Mouse (Mus musculus) liver, postnatal 0 days (tissue): Measurements from ENCODE around the gene Klf4.

ENCODE experiments used
- CTCF ChIP-seq: sonication (generic); IDR thresholded peaks from 2 replicates; pipeline ENCODE4 v1.5.1; 2016; ENCODE audit warnings: antibody characterized with exemption, low read depth
- EP300 ChIP-seq: IDR thresholded peaks from 2 replicates; pipeline ENCODE4 v1.6.1; 2016; ENCODE audit warnings: antibody characterized with exemption, low read depth, mild to moderate bottlenecking

DNA sequence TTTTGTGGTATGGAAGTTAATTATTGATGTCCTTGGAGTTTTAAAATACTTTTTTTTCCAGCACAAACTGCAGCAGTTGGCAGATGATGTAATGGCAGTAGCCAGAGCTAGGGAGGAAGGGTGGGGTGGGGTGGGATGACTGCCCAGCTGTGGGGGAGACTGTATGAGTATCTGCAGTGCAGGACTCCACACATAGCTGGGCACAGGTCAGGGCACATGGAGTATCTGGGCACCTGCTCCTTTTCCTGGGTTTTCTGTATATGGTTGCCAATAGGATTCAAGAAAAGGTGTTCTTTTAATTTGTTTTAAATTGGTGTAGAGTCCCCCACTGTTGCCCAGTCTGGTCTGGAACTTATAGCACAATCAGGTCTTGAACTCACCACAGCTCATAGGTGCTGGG lies 2.7 kb upstream of the Klf4 start:
- TF ChIP-seq CTCF (no peak), EP300 (no peak)
